Mouse (Mus musculus) lung, postnatal 0 days (tissue): ENCODE measurements around the gene Msh4.

Source experiments
- CTCF ChIP-seq: IDR thresholded peaks from 2 replicates; pipeline ENCODE4 v1.5.1; 2016; ENCODE audit warnings: antibody characterized with exemption, mild to moderate bottlenecking
- EP300 ChIP-seq: IDR thresholded peaks from 2 replicates; pipeline ENCODE4 v1.6.1; 2016; ENCODE audit warnings: antibody characterized with exemption, mild to moderate bottlenecking, control low read depth

- no peak for TF ChIP-seq CTCF
- no peak for TF ChIP-seq EP300
Measured at GRCm38 (mm10) chr3:153943003-153943640, 37.2 kb upstream of the Msh4 start.
